ENCODE assay signal across 8 mouse cellular contexts in genomic region chr10:128094340-128094968, GRCm38 (mm10). TPM values are rescaled to one million over a fixed set of nuclear protein-coding genes. Genes with fewer than 3 reads are reported as not detected.
DNase-seq lines count a peak whose midpoint lies in the region; ATAC-seq and TF ChIP-seq lines count a peak whose summit lies in the region.

No protein-coding gene starts in this region.

- 11% methylated on average over 19 of the region's 19 CpGs for WGBS in heart, embryonic 13.5 days
- 12% methylated on average over 19 of the region's 19 CpGs for WGBS in kidney, postnatal 0 days
- 7% methylated on average over 19 of the region's 19 CpGs for WGBS in lung, adult 2 months
- 12% methylated on average over 19 of the region's 19 CpGs for WGBS in neural tube, embryonic 14.5 days

- no peaks in the 10 kb centered on the region for H3K9me3 ChIP-seq in heart, embryonic 13.5 days
- H3K9me3 ChIP-seq in kidney, postnatal 0 days (replicated peaks; ENCODE audit: low read length): no peaks in the 10 kb centered on the region
- H3K9me3 ChIP-seq in neural tube, embryonic 14.5 days (ENCODE audit: control insufficient read depth, low read length): no peaks in the 10 kb centered on the region

- TF ChIP-seq POLR2A in embryonic fibroblast, embryonic 13.5 days (IDR thresholded peaks at IDR 0.05; ENCODE audit: low read depth, low read length): no peak
- TF ChIP-seq POLR2A in lung, adult 2 months (IDR thresholded peaks at IDR 0.05; ENCODE audit: borderline replicate concordance, extremely low read depth, low read depth, low read length): peak; percentile 47; the same call in 1 of the 2 replicates

- TF ChIP-seq CTCF in embryonic fibroblast, embryonic 13.5 days (IDR thresholded peaks at IDR 0.05; ENCODE audit: borderline replicate concordance, insufficient read depth, low read length): no peak
- TF ChIP-seq CTCF in kidney, postnatal 0 days (IDR thresholded peaks at IDR 0.05; ENCODE audit: low read depth): no peak
- TF ChIP-seq CTCF in lung, adult 2 months (IDR thresholded peaks at IDR 0.05; ENCODE audit: insufficient read depth, low read length): no peak

- peak overlapping the region; percentile 82 for H3K4me2 ChIP-seq in heart, embryonic 13.5 days
- H3K4me2 ChIP-seq in kidney, postnatal 0 days (ENCODE audit: low read length): peak overlapping the region; percentile 77
- H3K4me2 ChIP-seq in neural tube, embryonic 14.5 days (ENCODE audit: low read depth, low read length): peak overlapping the region; percentile 41

- H3K36me3 ChIP-seq in heart, embryonic 13.5 days: peaks cover 14% of the 10 kb centered on the region
- H3K36me3 ChIP-seq in kidney, postnatal 0 days (ENCODE audit: insufficient read depth, low read length): peaks cover 9% of the 10 kb centered on the region
- peaks cover 10% of the 10 kb centered on the region for H3K36me3 ChIP-seq in neural tube, embryonic 14.5 days (ENCODE audit: control insufficient read depth, insufficient read depth, low read length)

- peak overlapping the region; percentile 95 for H3K9ac ChIP-seq in heart, embryonic 13.5 days
- peak overlapping the region; percentile 87 for H3K9ac ChIP-seq in kidney, postnatal 0 days (ENCODE audit: low read depth, low read length)
- no peak overlapping the region for H3K9ac ChIP-seq in neural tube, embryonic 14.5 days (replicated peaks; ENCODE audit: low read depth, low read length)

- H3K27ac ChIP-seq in embryonic fibroblast, embryonic 13.5 days (ENCODE audit: insufficient read depth, low read length): 0 out of 2 replicates have a peak overlapping the region, but pooled peaks have one; percentile 19
- peak overlapping the region; percentile 98 for H3K27ac ChIP-seq in heart, embryonic 13.5 days (replicated peaks)
- peak overlapping the region; percentile 99 for H3K27ac ChIP-seq in kidney, postnatal 0 days
- H3K27ac ChIP-seq in neural tube, embryonic 14.5 days (ENCODE audit: low read depth, low read length): no peak overlapping the region

- no peaks in the 10 kb centered on the region for H3K27me3 ChIP-seq in heart, embryonic 13.5 days (replicated peaks)
- no peaks in the 10 kb centered on the region for H3K27me3 ChIP-seq in kidney, postnatal 0 days (ENCODE audit: insufficient read depth, low read length)
- no peaks in the 10 kb centered on the region for H3K27me3 ChIP-seq in neural tube, embryonic 14.5 days (ENCODE audit: control insufficient read depth, insufficient read depth, low read length)

- peaks cover 5% of the 10 kb centered on the region; the same call in 1 of the 2 replicates for H3K4me1 ChIP-seq in embryonic fibroblast, embryonic 13.5 days (ENCODE audit: control insufficient read depth, insufficient read depth, low read length)
- H3K4me1 ChIP-seq in heart, embryonic 13.5 days: peaks cover 73% of the 10 kb centered on the region
- H3K4me1 ChIP-seq in kidney, postnatal 0 days (replicated peaks; ENCODE audit: insufficient read depth, low read length): peaks cover 22% of the 10 kb centered on the region
- peaks cover 20% of the 10 kb centered on the region for H3K4me1 ChIP-seq in lung, adult 2 months (ENCODE audit: control insufficient read depth, insufficient read depth, low read length)
- H3K4me1 ChIP-seq in neural tube, embryonic 14.5 days (ENCODE audit: control insufficient read depth, insufficient read depth, low read length): peaks cover 29% of the 10 kb centered on the region

- DNase-seq in CD8-positive naive resting alpha-beta T cell, adult 2 months (ENCODE audit: low read depth in 2 of 2, low spot score in 2 of 2): peak; percentile 79 to 86
- DNase-seq in adrenal gland, postnatal 4 days (ENCODE audit: low spot score in 2 of 2): peak; percentile 61 to 71
- DNase-seq in kidney, postnatal 0 days (ENCODE audit: low spot score): peak; percentile 94
- DNase-seq in lung, adult 2 months: peak; percentile 87
- DNase-seq in thymus, postnatal 0 days (ENCODE audit: low spot score): peak; percentile 93

- peak overlapping the region; percentile 49; the same call in 1 of the 2 replicates for H3K4me3 ChIP-seq in embryonic fibroblast, embryonic 13.5 days (ENCODE audit: insufficient read depth, low read length)
- H3K4me3 ChIP-seq in heart, embryonic 13.5 days: peak overlapping the region; percentile 90
- peak overlapping the region; percentile 17 for H3K4me3 ChIP-seq in kidney, postnatal 0 days (replicated peaks; ENCODE audit: low read depth, low read length)
- H3K4me3 ChIP-seq in lung, adult 2 months (replicated peaks; ENCODE audit: extremely low read depth, low read depth, low read length): peak overlapping the region; percentile 49
- H3K4me3 ChIP-seq in neural tube, embryonic 14.5 days (ENCODE audit: low read depth, low read length): peak overlapping the region; percentile 15; the same call in 1 of the 2 replicates

- ATAC-seq in heart, embryonic 13.5 days (ENCODE audit: extremely low read depth, insufficient number of reproducible peaks, low FRiP score, low TSS enrichment): peak; percentile 49
- ATAC-seq in kidney, postnatal 0 days (replicated peaks; ENCODE audit: low FRiP score, low read depth): peak; percentile 64
- peak; percentile 29; the same call in 1 of the 2 replicates for ATAC-seq in neural tube, embryonic 14.5 days (ENCODE audit: low read depth)

RNA-seq across cellular contexts. Expression of gene Baz2a, which starts 3.1 kb away (rescaled TPM):
- total RNA-seq in adrenal gland, postnatal 4 days (2021): 10 to 100 TPM; 70.6 to 72.2 TPM
- 32.4 and 36.8 TPM in 2 replicates for polyA plus RNA-seq in embryonic fibroblast, embryonic 13.5 days (2011; ENCODE audit: insufficient read length, low read depth, missing spikeins)
- polyA plus RNA-seq in heart, embryonic 13.5 days (2015; fragmentation: Nextera tagmentation; extraction: Ambion mirVana): 7.4 and 8.0 TPM in 2 replicates
- polyA plus RNA-seq in kidney, postnatal 0 days (2015; fragmentation: Nextera tagmentation; extraction: Ambion mirVana): 9.8 and 11.3 TPM in 2 replicates
- 26.9 and 40.7 TPM in 2 replicates for polyA plus RNA-seq in lung, adult 2 months (2012; rRNA removed)
- 15.8 and 20.9 TPM in 2 replicates for polyA plus RNA-seq in neural tube, embryonic 14.5 days (2014; fragmentation: Nextera tagmentation; extraction: Ambion mirVana)
- 21.5 and 27.5 TPM in 2 replicates for polyA plus RNA-seq in thymus, postnatal 0 days (2015; fragmentation: Nextera tagmentation; extraction: Ambion mirVana)

RNA-seq across cellular contexts. Expression of gene Atp5b, which starts 11.4 kb away (rescaled TPM):
- 1,000 to 10,000 TPM; 2,157 to 2,362 TPM for total RNA-seq in adrenal gland, postnatal 4 days (2021)
- 979 and 1,112 TPM in 2 replicates for polyA plus RNA-seq in embryonic fibroblast, embryonic 13.5 days (2011; ENCODE audit: insufficient read length, low read depth, missing spikeins)
- polyA plus RNA-seq in heart, embryonic 13.5 days (2015; fragmentation: Nextera tagmentation; extraction: Ambion mirVana): 4,907 and 5,417 TPM in 2 replicates
- 3,631 and 3,848 TPM in 2 replicates for polyA plus RNA-seq in kidney, postnatal 0 days (2015; fragmentation: Nextera tagmentation; extraction: Ambion mirVana)
- polyA plus RNA-seq in lung, adult 2 months (2012; rRNA removed): 1,519 and 1,632 TPM in 2 replicates
- 2,213 and 2,273 TPM in 2 replicates for polyA plus RNA-seq in neural tube, embryonic 14.5 days (2014; fragmentation: Nextera tagmentation; extraction: Ambion mirVana)
- polyA plus RNA-seq in thymus, postnatal 0 days (2015; fragmentation: Nextera tagmentation; extraction: Ambion mirVana): 2,017 and 2,181 TPM in 2 replicates

RNA-seq across cellular contexts. Expression of gene Ptges3, which starts 35.7 kb away (rescaled TPM):
- 100 to 1,000 TPM; 152 to 160 TPM for total RNA-seq in adrenal gland, postnatal 4 days (2021)
- polyA plus RNA-seq in embryonic fibroblast, embryonic 13.5 days (2011; ENCODE audit: insufficient read length, low read depth, missing spikeins): 270 and 308 TPM in 2 replicates
- 301 and 338 TPM in 2 replicates for polyA plus RNA-seq in heart, embryonic 13.5 days (2015; fragmentation: Nextera tagmentation; extraction: Ambion mirVana)
- polyA plus RNA-seq in kidney, postnatal 0 days (2015; fragmentation: Nextera tagmentation; extraction: Ambion mirVana): 467 and 468 TPM in 2 replicates
- 43.8 and 84.2 TPM in 2 replicates for polyA plus RNA-seq in lung, adult 2 months (2012; rRNA removed)
- 381 and 396 TPM in 2 replicates for polyA plus RNA-seq in neural tube, embryonic 14.5 days (2014; fragmentation: Nextera tagmentation; extraction: Ambion mirVana)
- polyA plus RNA-seq in thymus, postnatal 0 days (2015; fragmentation: Nextera tagmentation; extraction: Ambion mirVana): 401 and 422 TPM in 2 replicates

RNA-seq across cellular contexts. Expression of gene Naca, which starts 59.1 kb away (rescaled TPM):
- total RNA-seq in adrenal gland, postnatal 4 days (2021): 100 to 1,000 TPM; 823 to 829 TPM
- 887 and 940 TPM in 2 replicates for polyA plus RNA-seq in embryonic fibroblast, embryonic 13.5 days (2011; ENCODE audit: insufficient read length, low read depth, missing spikeins)
- 540 TPM in 2 replicates for polyA plus RNA-seq in heart, embryonic 13.5 days (2015; fragmentation: Nextera tagmentation; extraction: Ambion mirVana)
- polyA plus RNA-seq in kidney, postnatal 0 days (2015; fragmentation: Nextera tagmentation; extraction: Ambion mirVana): 769 and 820 TPM in 2 replicates
- 102 and 113 TPM in 2 replicates for polyA plus RNA-seq in lung, adult 2 months (2012; rRNA removed)
- 537 and 552 TPM in 2 replicates for polyA plus RNA-seq in neural tube, embryonic 14.5 days (2014; fragmentation: Nextera tagmentation; extraction: Ambion mirVana)
- 829 and 868 TPM in 2 replicates for polyA plus RNA-seq in thymus, postnatal 0 days (2015; fragmentation: Nextera tagmentation; extraction: Ambion mirVana)

Comparison
In these comparisons a context has a peak if more than half of its experiments do, and no peak if none do; other contexts are left out.
1. H3K4me3 ChIP-seq: peak in every context shown above with its lines; median percentile 90 in heart, embryonic 13.5 days; 49 in embryonic fibroblast, embryonic 13.5 days; 49 in lung, adult 2 months; 17 in kidney, postnatal 0 days; 15 in neural tube, embryonic 14.5 days.